Mouse (Mus musculus): ENCODE results near the gene Cckar. TPM values are rescaled to one million over a fixed set of nuclear protein-coding genes. Genes with fewer than 3 reads are reported as not detected.

Gene Cckar
- total and polyA plus RNA-seq, 3 experiments, result not detected

DNA sequence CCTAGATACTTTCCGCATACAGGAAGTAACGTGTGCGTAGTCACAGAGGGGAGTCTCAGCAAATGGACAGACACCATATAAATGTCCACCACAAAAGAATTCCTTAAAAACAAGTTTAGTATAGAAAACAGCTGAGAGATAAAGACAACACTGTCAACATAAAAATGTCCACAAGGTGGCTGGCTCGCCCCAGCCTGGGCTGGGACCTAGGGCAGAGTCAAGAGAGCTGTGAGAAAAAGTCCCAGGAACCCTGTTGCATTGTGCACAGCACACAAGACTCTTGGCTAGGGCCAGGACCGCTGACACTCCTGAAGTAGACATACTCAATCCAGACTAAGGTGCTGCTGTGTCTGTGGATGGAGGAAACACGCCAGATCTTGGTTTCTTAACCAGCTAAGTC, 49.6 kb downstream of the Cckar start (continued):
- TF ChIP-seq E2F4 (IDR thresholded peaks at IDR 0.05; ENCODE audit: insufficient replicate concordance, low read depth, low read length) (no peak), RCOR1 (conservative IDR thresholded peaks at IDR 0.05; ENCODE audit: low read depth, low read length) (no peak), ETS1 (conservative IDR thresholded peaks at IDR 0.05; ENCODE audit: low read depth, low read length) (no peak), KAT2A (IDR thresholded peaks at IDR 0.05; ENCODE audit: insufficient replicate concordance, low read length) (no peak), POLR2AphosphoS2 (IDR thresholded peaks at IDR 0.05; ENCODE audit: low read depth, low read length) (no peak), ZKSCAN1 (IDR thresholded peaks at IDR 0.05; ENCODE audit: borderline replicate concordance, low read depth, low read length) (no peak), USF2 (conservative IDR thresholded peaks at IDR 0.05; ENCODE audit: low read depth, low read length) (no peak), SMC3 (IDR thresholded peaks at IDR 0.05; ENCODE audit: low read depth, low read length) (peak; percentile 28), PAX5 (IDR thresholded peaks at IDR 0.05; ENCODE audit: low read length) (no peak), RAD21 (IDR thresholded peaks at IDR 0.05; ENCODE audit: low read depth, low read length) (peak; percentile 30)

DNA sequence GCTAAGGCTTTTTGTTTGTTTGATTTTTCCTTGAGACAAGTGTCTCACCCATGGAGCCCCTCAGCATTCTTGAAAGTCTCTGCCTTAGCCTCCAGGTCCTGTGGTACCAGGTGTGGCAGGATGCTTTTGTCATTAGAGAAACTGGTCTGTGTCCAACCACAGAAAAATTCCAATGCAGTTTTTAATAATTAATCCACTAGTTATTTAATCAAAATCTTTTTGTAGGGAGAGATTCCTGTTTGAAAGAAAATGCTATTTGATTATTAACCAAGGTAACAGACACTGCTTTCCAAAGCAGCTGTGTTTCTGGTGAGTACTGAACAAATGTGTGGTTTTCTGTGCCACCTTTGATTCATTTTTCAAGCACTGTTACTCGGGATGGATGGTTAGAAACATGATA, 50.9 kb downstream of the Cckar start:
- dilution Hi-C loops (cut with MboI; ENCODE audit: extremely low pct_ligation_motif_present, extremely low pct_unique_long_range_greater_than_20kb, low sequenced_read_pairs), result no loop called here
- Histone ChIP-seq H3K36me3 (replicated peaks in 1 of 2; ENCODE audit: control insufficient read depth in 1 of 2, insufficient read depth in 1 of 2, low read length in 1 of 2) (peaks cover 32 to 63% of the 10 kb centered on the region in 2 experiments), H3K9ac (ENCODE audit: insufficient read depth, low read depth) (no peak overlapping the region), H3K4me1 (ENCODE audit: control insufficient read depth in 1 of 2, insufficient read depth in 2 of 2) (no peaks in the 10 kb centered on the region), H3K4me3 (replicated peaks in 1 of 3; ENCODE audit: low read depth in 2 of 3, low read length in 2 of 3, poor library complexity in 1 of 3) (no peak overlapping the region), H3K9me3 (replicated peaks; ENCODE audit: low read length) (no peaks in the 10 kb centered on the region), H3K79me2 (replicated peaks; ENCODE audit: control insufficient read depth, extremely low read depth, insufficient read depth, poor library complexity, severe bottlenecking) (no peaks in the 10 kb centered on the region), H3K4me2 (ENCODE audit: insufficient read depth, low read depth, poor library complexity, severe bottlenecking) (no peak overlapping the region), H3K27me3 (replicated peaks) (no peaks in the 10 kb centered on the region), H3K27ac (ENCODE audit: insufficient read depth, low read depth) (no peak overlapping the region)
- TF ChIP-seq KAT2A (IDR thresholded peaks at IDR 0.05; ENCODE audit: insufficient replicate concordance, low read length) (no peak), PAX5 (IDR thresholded peaks at IDR 0.05; ENCODE audit: low read length) (no peak), SIN3A (IDR thresholded peaks at IDR 0.05; ENCODE audit: low read length) (no peak), USF1 (IDR thresholded peaks at IDR 0.05; ENCODE audit: low read depth, low read length) (no peak), ZC3H11A (IDR thresholded peaks at IDR 0.05; ENCODE audit: low read depth, low read length) (no peak), MXI1 (IDR thresholded peaks at IDR 0.05; ENCODE audit: low read depth, low read length) (no peak), JUN (IDR thresholded peaks at IDR 0.05; ENCODE audit: insufficient read depth, low read depth, low read length) (no peak), NELFE (IDR thresholded peaks at IDR 0.05; ENCODE audit: low read depth, low read length) (no peak), SMC3 (IDR thresholded peaks at IDR 0.05; ENCODE audit: low read depth, low read length) (no peak), MAFK (IDR thresholded peaks at IDR 0.05; ENCODE audit: insufficient replicate concordance, low read length) (no peak), CHD1 (IDR thresholded peaks at IDR 0.05; ENCODE audit: low read depth, low read length) (no peak)
- in situ Hi-C loops (cut with MboI; ENCODE audit: low pct_ligation_motif_present, low pct_unique_long_range_greater_than_20kb, low sequenced_read_pairs), result no loop called here
- no peak for DNase-seq (ENCODE audit: extremely low read depth)

Other genes with a start within 250 kb of the Cckar start
- 34.4 and 40.5 TPM in 2 replicates for gene Rbpj, start 241.6 kb downstream of the Cckar start, total RNA-seq (2012; rRNA removed)
- 62.8 and 65.0 TPM in 2 replicates for gene Rbpj, start 241.6 kb downstream of the Cckar start, total RNA-seq (2014; rRNA removed)
- gene Rbpj, start 241.6 kb downstream of the Cckar start, polyA plus RNA-seq (2012; ENCODE audit: insufficient read length, low read depth), result 58.3 and 61.3 TPM in 2 replicates
- 7.6 and 8.9 TPM in 2 replicates for gene Tbc1d19, start 101.9 kb upstream of the Cckar start, total RNA-seq (2012; rRNA removed)
- gene Tbc1d19, start 101.9 kb upstream of the Cckar start, total RNA-seq (2014; rRNA removed), result 15.2 and 18.1 TPM in 2 replicates
- 11.9 and 14.8 TPM in 2 replicates for gene Tbc1d19, start 101.9 kb upstream of the Cckar start, polyA plus RNA-seq (2012; ENCODE audit: insufficient read length, low read depth)